Mouse (Mus musculus): ENCODE measurements at regions not wholly inside any gene's neighbourhood (a gene's known extent, or its start where the extent isn't known, plus 50 kb on each side); places are given as distances from the start of the nearest gene placed in this dataset.
A peak's percentile ranks its signal among the peaks of the same experiment; 100 is the strongest.

DNA sequence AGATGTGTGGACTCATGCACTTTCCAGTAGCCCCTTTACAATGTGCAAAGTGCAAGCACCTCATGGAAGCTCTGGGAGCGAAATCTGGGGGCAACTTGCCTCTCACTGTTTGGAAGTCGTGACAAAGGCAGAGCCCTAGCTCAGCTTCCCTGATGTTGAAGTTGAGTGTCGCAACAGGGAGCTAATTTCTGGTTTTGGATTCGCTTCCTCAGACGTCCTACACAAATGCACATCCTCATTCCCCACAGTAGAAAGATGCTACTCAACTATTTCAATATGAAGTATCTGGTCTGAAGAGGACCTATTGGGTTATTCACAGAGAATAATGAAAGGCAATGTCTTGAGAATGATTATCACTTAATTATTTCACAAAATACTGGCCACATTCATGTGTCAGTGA lies 331.3 kb downstream of the Adgrl2 start:
- no peak for DNase-seq

- no peak for DNase-seq
Measured at GRCm38 (mm10) chr3:148658368-148658767, 332.0 kb downstream of the Adgrl2 start.

- DNase-seq: no peak
Measured at GRCm38 (mm10) chr3:148656187-148656586, 334.2 kb downstream of the Adgrl2 start.

- no peak for DNase-seq
Measured at GRCm38 (mm10) chr3:148650241-148650640, 340.1 kb downstream of the Adgrl2 start.

DNA sequence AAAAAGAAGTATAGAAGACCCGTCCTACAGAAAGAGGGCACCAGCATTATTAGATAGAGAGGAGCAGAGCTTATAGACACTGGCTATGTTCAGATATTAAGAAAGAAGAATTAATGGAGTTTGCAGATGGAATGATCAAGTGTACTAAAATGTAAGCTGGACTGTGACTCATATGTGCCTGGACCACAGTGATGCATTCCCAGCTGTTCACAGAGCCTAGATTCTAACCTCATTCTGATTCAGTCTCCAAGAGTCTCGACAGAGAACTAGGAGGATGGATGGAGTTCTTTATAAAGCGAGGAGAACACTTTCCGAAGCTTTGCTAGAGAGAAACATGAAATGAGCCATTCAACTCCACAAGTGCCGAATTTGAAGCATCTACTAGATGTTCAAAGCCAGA lies 345.4 kb downstream of the Adgrl2 start:
- DNase-seq: no peak

GRCm38 (mm10) chr3:148641581-148641980 lies 348.8 kb downstream of the Adgrl2 start:
- no peak for DNase-seq

DNA sequence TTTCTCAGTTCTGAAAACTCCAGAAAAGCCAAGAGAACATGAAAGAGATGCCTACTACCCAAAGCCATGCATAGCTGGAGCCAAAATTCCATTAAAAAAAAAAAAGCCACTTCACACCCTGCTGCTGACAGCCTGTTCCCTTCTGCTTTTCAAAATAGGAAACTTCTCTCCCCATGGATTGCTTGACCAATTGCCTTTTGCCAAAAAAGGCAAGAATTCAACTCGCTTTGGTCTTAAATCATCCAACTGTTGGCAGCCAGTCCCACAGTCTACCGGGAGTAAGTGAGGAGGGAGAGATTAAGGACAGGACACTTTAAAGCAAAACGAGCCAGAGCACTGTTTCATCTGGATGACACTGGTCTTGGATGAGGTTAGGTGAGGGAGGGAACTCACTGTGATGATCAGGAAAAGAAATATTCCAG lies 349.7 kb downstream of the Adgrl2 start:
- DNase-seq: peak; percentile 68 to 86

GRCm38 (mm10) chr3:148635101-148635500 lies 355.3 kb downstream of the Adgrl2 start:
- peak; percentile 57 to 63 for DNase-seq

DNA sequence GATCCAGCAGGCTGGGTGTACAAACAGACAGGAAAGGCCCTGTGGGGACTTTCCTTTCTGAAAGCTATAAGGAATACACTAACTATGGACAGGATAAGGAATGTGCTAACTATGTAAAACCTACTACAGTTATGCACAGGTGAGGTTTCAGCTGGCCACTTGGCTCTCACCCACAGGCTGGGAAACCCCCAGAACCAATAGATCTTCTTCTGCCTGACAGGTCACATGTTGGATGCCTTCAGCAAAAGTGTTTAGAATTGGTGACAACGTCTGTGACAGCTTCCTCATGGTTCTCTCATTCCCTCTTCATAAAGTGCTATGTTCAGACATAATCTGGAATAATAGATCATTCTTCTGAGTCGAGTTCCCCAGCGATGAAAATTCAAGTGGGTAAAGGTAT lies 356.0 kb downstream of the Adgrl2 start:
- DNase-seq: no peak

GRCm38 (mm10) chr3:148633291-148633690 lies 357.1 kb downstream of the Adgrl2 start:
- no peak for DNase-seq

GRCm38 (mm10) chr3:148632449-148632848 lies 357.9 kb downstream of the Adgrl2 start:
- no peak for DNase-seq

DNA sequence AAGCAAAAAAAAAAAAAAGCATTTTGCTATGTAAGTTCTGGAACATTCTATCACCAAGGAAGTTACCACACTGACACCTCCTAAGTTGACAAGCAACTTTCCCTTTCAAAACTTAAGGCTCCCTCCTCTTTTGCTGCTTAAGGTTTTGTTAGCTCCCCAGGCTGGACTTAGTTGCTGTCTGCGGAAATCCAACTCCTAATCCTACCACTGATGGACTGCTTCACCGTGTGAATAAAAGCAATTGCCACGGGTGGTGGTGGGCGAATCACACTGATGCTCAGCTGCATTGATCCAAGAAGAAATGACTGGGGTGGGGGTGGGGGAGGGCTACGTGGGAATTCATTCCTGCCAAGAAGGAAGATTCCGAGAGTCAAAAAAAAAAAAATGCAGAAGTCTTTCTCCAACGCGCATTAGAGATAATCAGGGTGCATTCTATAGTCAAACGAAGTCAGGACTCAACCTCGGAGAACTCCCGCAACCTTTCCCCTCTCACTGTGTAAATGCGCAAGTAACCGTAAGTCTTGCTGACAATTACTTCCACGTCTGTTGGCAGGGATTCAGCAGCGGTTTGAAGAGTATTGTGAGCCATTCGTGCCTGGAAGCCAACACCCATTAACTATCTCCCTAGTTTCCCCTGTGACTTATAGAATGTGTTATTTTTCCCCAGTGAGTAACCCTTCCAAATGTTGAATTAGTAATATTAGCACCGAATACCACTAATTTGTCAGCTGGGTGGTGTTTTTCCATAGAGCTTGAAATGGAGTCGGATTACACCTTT lies 358.8 kb downstream of the Adgrl2 start:
- no peak for DNase-seq

DNA sequence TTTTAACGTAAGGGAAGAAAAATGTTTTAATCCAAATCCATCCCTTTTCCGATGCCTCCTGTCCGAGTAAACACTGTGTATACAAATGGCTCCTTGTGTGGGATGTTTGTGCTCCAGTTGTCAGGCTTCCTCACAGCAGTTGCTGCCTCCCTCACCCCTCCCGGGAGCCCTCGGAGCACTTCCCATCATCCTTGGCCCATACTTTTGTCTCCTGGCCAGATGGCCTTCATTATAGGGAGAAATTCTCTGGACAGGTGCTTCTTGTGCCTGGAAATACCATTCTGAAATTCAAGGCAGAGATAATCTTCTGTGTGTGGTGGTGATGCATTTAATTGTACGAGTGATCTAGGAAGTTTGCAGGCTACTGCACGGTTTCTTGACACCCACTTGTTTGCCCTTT lies 359.5 kb downstream of the Adgrl2 start:
- DNase-seq: no peak

GRCm38 (mm10) chr3:148614971-148615671 lies 375.2 kb downstream of the Adgrl2 start:
- no peak for DNase-seq

- no peak for DNase-seq
Measured at GRCm38 (mm10) chr3:148613443-148613842, 376.9 kb downstream of the Adgrl2 start.

GRCm38 (mm10) chr3:148603276-148603675 lies 387.1 kb downstream of the Adgrl2 start:
- peak; percentile 37 to 63 for DNase-seq

DNA sequence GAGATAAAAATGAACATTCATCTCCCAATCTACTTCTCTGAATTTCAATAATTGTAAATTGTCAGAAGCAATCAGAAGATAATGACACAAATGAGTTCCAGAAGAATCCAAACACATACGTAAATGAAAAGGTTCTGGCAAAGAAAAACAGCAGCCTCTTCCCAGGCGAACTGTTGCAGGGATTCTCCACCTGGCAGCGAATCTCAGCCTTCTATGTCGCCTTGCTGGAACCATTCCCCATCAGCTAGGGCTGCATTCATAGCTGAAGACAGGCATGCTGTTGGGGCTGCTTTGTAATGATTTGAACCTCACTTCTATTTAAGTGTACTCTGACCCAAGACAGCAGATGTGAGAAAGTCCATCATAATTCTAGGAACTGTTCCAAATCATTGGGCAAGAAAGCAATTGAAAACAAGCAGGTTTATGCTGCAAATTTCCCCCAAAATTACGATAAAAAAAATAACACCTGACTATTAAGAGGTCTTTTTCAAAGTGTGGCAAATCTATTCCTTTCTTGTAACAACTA lies 387.6 kb downstream of the Adgrl2 start:
- peak; percentile 4 for DNase-seq

DNA sequence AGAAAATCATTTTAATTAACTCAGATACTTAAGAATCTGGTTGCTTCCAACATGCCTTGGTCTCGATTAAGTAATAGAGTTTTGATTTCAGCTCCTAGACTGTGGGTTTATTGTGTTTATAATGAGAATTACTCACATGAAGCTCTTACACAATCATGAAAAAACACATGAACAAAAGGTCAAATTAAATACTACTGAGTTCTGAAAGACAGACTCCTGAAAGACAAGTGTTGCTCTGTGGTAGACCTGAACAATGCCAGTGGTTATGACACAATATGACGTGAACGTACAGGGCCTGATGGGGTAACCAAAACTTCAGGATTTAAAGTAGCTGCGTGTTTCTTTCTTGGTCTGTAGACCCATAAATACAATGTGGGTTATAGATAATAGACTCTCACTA lies 394.8 kb downstream of the Adgrl2 start:
- no peak for DNase-seq

GRCm38 (mm10) chr3:148589556-148589955 lies 400.8 kb downstream of the Adgrl2 start:
- no peak for DNase-seq

DNA sequence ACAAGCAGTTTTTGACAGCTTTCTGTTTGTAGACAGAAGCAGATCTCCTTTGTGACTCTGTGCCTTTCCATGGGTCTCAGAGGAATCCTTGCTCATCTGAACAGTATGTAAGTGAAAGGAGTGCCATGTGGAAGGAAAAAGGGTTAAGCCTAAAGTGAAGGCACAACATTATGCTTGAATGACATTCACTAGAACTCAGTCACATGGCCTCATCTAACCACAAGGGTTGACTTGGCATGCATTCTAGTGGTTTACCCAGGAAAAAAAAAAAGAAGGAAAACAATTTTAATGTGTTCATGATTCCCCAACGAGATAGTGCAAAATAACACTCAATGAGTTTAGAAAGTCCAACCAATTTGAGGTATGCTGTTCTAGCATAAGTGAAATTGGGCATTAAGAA lies 414.6 kb downstream of the Adgrl2 start:
- DNase-seq: no peak

DNA sequence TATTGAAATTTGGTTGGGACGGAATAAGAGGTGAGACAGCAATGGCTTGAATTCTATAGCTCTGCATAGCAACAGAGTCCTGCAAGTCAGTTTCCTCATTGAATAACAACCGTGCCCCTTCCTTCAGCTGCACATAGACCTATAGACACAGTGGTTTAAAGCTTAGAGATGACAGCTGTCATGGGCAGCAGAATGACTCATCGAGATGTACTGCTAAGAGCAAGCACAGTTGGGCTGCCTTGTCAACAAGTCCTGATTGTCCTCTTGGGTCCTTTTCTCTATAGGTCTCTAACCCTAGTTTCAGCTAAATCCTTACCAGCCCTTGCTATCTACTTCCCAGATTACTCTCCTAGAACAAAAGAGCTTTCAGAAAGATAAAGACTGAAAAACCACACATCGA lies 417.9 kb downstream of the Adgrl2 start:
- DNase-seq: no peak

DNA sequence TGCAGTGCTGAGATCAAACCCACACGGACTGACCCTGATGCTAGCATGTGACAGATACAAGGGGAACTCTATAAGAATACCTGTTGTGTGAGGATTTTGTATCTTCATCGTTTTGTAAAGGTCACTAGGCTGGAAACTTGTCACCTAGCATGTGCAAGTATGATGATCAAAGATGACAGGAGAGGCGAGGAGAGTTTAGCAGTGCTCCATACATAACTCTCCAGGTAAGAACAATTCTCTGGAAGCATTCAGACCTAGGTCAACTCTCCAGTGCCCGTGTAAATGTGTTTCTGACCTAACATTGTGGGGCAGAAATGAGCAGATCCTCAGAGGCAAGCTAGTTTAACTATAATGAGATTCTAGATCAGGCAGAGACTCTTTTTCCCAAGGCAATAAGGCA lies 425.6 kb downstream of the Adgrl2 start:
- DNase-seq: no peak

DNA sequence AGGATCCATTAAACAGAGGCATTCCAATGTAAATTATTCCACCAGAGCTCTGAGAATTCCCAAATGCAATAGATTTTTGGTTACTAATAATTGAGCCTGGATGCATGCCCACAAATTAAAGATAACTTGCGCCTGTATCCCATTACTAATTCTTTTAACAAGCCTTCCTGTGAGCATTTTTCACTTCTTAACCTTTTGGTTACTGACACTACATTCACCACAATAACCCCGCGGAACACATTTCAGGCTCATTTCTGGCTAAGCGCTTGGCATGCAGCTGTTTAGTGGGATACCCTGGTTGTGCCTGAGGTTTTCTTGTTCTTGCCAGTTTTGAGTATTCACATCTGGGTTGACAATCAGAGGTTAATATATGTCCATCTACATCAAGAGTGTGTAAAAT lies 429.1 kb downstream of the Adgrl2 start:
- DNase-seq: no peak
